Mouse (Mus musculus) embryonic facial prominence, embryonic 14.5 days (tissue): ENCODE results near the gene Tmem251. TPM values are rescaled to one million over a fixed set of nuclear protein-coding genes. Genes with fewer than 3 reads are reported as not detected.
A peak's percentile ranks its signal among the peaks of the same experiment; 100 is the strongest.

Experiments
- ATAC-seq: fragments of 200-750 bp; cut with Nextera tagmentation; 2 replicates; pipeline ENCODE4 v1.8.0; 2017; ENCODE audit warnings: low read depth, moderate number of reproducible peaks, moderate TSS enrichment
- DNase-seq: peaks from one replicate; pipeline ENCODE4 v3.0.0-alpha.2; 2015; ENCODE audit warnings: low spot score
- H3K27ac ChIP-seq: fragments of 300-500 bp; sonication (generic); replicated peaks from 2 replicates; pipeline ENCODE4 v1.5.1; 2014; ENCODE audit warnings: low read depth, mild to moderate bottlenecking, low read length, moderate library complexity
- H3K27me3 ChIP-seq: fragments of 300-500 bp; sonication (generic); replicated peaks from 2 replicates; pipeline ENCODE4 v1.6.1; 2014; ENCODE audit warnings: low read length; ENCODE audit not compliant: control insufficient read depth, insufficient read depth
- H3K36me3 ChIP-seq: fragments of 300-500 bp; sonication (generic); 2 replicates; pipeline ENCODE4 v1.6.1; 2014; ENCODE audit warnings: low read length, mixed read lengths; ENCODE audit not compliant: control insufficient read depth, insufficient read depth
- H3K4me1 ChIP-seq: fragments of 300-500 bp; sonication (generic); 2 replicates; pipeline ENCODE4 v1.6.1; 2014; ENCODE audit warnings: antibody characterized with exemption, low read length; ENCODE audit not compliant: control insufficient read depth, insufficient read depth
- H3K4me2 ChIP-seq: fragments of 300-500 bp; sonication (generic); 2 replicates; pipeline ENCODE4 v1.6.1; 2014; ENCODE audit warnings: low read depth, mild to moderate bottlenecking, low read length, moderate library complexity, mixed read lengths
- H3K4me3 ChIP-seq: fragments of 300-500 bp; sonication (generic); 2 replicates; pipeline ENCODE4 v1.5.1; 2014; ENCODE audit warnings: low read depth, mild to moderate bottlenecking, low read length
- H3K9ac ChIP-seq: fragments of 300-500 bp; sonication (generic); 2 replicates; pipeline ENCODE4 v1.6.1; 2014; ENCODE audit warnings: low read depth, mild to moderate bottlenecking, low read length, moderate library complexity, mixed read lengths
- H3K9me3 ChIP-seq: fragments of 300-500 bp; sonication (generic); 2 replicates; pipeline ENCODE4 v1.6.1; 2016; ENCODE audit warnings: low read length; ENCODE audit not compliant: control insufficient read depth
- WGBS: fragments of 180-500 bp; shearing (Covaris S2); extraction: QIAGEN DNeasy Blood & Tissue Kit; methylation state at CpG from one replicate; pipeline ENCODE4 v1.1.7; 2014; 5-methylcytosine and 5-hydroxymethylcytosine counted together
- polyA plus RNA-seq: library from polyadenylated mRNA; unstranded; fragments of >200 nt; fragmentation: Nextera tagmentation; extraction: Ambion mirVana; gene quantifications from 2 replicates; pipeline ENCODE4 v1.2.1, GENCODE M21; 2014

Gene Tmem251
- polyA plus RNA-seq, 1 experiment from 2014 or later, result 9.8 TPM

DNA sequence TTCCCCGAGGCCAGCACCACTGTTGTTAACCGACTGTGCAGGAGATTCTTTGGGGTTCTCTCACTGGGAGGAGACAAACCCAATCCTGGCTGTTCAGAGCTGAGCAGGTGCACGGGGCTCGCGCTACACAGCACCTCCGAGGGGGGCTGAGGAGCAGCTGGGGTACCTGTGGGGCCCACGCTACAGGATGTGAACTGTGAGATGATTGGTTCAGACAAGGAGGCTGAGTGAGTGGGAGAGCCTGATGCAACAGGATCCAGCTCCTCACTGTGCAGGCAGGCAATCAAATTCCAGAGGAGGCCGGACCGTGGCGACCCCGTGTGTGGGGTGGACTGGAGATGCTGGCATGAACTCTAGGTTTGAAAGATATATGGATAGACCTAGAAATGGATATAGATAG, 21.1 kb upstream of the Tmem251 start:
- ATAC-seq, result no peak; the same call in 1 of the 2 replicates
- WGBS, result 43% methylated on average over 11 of the region's 11 CpGs
- DNase-seq, result no peak
- Histone ChIP-seq H3K36me3 (no peaks in the 10 kb centered on the region), H3K9ac (no peak overlapping the region), H3K27ac (no peak overlapping the region), H3K4me3 (no peak overlapping the region), H3K4me1 (0 out of 2 replicates have a peak, but pooled peaks cover 4% of the 10 kb centered on the region), H3K27me3 (no peaks in the 10 kb centered on the region), H3K9me3 (no peaks in the 10 kb centered on the region), H3K4me2 (no peak overlapping the region)

DNA sequence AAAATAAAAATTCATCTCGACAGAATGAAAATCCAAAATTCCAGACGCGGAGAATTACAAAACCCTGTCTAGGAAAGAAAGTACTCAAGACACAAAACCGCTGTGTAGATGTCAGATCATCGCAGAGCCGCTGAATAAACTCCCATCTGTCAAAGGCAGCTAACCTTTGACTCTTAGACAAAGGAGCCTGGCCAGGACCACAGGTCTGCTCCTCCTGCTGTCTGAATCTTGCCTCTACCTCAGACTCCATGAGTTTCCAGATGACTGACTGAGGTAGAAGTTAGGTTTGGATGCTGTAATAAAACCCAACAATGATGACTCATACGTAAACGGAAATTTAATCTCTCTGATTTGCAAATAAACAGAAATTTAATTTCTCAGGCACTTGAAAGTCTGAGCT, 20.6 kb upstream of the Tmem251 start:
- H3K27me3 ChIP-seq, result no peaks in the 10 kb centered on the region
- no peak overlapping the region for H3K9ac ChIP-seq
- H3K27ac ChIP-seq, result no peak overlapping the region
- 68% methylated on average over 8 of the region's 8 CpGs for WGBS
- H3K4me3 ChIP-seq, result no peak overlapping the region
- H3K36me3 ChIP-seq, result no peaks in the 10 kb centered on the region
- DNase-seq, result no peak
- ATAC-seq, result no peak
- 0 out of 2 replicates have a peak, but pooled peaks cover 4% of the 10 kb centered on the region for H3K4me1 ChIP-seq
- no peak overlapping the region for H3K4me2 ChIP-seq
- H3K9me3 ChIP-seq, result no peaks in the 10 kb centered on the region

DNA sequence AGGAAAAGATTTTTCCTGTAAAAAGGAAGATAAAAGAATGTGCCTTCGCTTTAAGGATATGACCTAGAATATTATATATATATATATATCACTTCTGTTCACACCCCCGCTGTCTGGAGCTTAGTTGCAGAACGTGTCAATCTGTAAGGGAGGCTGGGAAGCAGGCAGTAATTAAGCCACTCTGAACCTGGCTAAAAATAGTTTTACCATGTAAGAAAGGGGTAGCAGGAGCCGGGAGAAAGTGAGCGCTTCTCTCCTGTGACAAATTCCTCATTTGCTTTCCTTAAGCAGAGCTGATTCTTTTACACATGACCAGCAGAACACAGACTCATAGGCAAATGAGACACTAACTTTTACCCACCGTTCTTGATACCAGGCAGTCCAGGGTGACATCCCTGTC, 19.7 kb upstream of the Tmem251 start:
- no peak overlapping the region for H3K9ac ChIP-seq
- H3K4me3 ChIP-seq, result no peak overlapping the region
- DNase-seq (no peak), ATAC-seq (no peak)
- no peaks in the 10 kb centered on the region for H3K36me3 ChIP-seq
- H3K4me1 ChIP-seq, result 0 out of 2 replicates have a peak, but pooled peaks cover 4% of the 10 kb centered on the region
- no peak overlapping the region for H3K27ac ChIP-seq
- no peak overlapping the region for H3K4me2 ChIP-seq
- WGBS, result 60% methylated on average over 6 of the region's 6 CpGs
- H3K9me3 ChIP-seq, result no peaks in the 10 kb centered on the region
- H3K27me3 ChIP-seq, result no peaks in the 10 kb centered on the region

DNA sequence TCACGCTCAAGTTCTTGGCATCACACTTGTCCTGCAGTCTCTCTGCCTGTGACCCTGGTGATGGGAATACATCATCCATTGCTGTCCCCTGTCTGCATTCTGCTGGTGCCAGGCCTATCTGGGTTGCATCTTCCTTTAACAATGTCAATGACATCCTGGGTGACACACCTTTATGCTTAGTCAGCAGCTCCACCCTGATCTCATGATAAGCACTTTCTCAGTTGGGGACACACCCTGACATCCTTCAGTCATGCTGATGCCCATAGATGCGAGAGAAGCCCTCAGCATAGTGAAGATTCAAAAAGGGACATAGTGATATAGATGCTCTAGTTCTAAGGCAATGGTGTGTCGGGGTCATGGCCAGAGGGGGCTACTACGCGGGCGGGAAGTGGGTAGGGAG, 18.4 kb upstream of the Tmem251 start:
- no peak overlapping the region for H3K27ac ChIP-seq
- H3K4me3 ChIP-seq, result no peak overlapping the region
- H3K4me2 ChIP-seq, result no peak overlapping the region
- H3K27me3 ChIP-seq, result no peaks in the 10 kb centered on the region
- H3K9ac ChIP-seq, result no peak overlapping the region
- no peak for DNase-seq
- WGBS, result 90% methylated on average over 6 of the region's 6 CpGs
- no peaks in the 10 kb centered on the region for H3K36me3 ChIP-seq
- H3K9me3 ChIP-seq, result no peaks in the 10 kb centered on the region
- H3K4me1 ChIP-seq, result peaks cover 6% of the 10 kb centered on the region; the same call in 1 of the 2 replicates
- no peak for ATAC-seq

DNA sequence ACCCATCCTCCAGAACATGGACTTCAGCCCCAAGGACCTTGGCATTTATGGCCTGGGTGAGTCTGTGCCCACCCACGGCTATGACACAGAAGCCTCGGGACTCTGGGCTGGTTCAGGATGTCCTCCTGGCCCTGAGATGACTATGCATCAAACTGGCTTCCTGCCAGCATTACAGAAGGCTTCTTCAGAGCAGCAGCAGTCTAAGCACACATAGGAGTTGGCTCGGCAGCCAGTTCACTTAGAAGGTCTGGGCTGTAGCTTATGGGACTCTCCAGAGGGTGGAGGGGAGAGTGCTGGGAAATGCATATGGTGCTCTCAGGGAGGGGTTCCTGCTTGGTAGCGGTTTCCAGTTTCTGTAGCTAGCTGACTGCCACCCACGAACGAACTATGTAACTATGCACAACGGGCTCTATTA, 17.8 kb upstream of the Tmem251 start:
- Histone ChIP-seq H3K27ac (no peak overlapping the region), H3K9me3 (no peaks in the 10 kb centered on the region), H3K9ac (no peak overlapping the region), H3K4me1 (peaks cover 13% of the 10 kb centered on the region), H3K4me3 (no peak overlapping the region), H3K27me3 (no peaks in the 10 kb centered on the region), H3K36me3 (no peaks in the 10 kb centered on the region), H3K4me2 (no peak overlapping the region)
- no peak for DNase-seq
- no peak for ATAC-seq
- 63% methylated on average over 7 of the region's 7 CpGs for WGBS

DNA sequence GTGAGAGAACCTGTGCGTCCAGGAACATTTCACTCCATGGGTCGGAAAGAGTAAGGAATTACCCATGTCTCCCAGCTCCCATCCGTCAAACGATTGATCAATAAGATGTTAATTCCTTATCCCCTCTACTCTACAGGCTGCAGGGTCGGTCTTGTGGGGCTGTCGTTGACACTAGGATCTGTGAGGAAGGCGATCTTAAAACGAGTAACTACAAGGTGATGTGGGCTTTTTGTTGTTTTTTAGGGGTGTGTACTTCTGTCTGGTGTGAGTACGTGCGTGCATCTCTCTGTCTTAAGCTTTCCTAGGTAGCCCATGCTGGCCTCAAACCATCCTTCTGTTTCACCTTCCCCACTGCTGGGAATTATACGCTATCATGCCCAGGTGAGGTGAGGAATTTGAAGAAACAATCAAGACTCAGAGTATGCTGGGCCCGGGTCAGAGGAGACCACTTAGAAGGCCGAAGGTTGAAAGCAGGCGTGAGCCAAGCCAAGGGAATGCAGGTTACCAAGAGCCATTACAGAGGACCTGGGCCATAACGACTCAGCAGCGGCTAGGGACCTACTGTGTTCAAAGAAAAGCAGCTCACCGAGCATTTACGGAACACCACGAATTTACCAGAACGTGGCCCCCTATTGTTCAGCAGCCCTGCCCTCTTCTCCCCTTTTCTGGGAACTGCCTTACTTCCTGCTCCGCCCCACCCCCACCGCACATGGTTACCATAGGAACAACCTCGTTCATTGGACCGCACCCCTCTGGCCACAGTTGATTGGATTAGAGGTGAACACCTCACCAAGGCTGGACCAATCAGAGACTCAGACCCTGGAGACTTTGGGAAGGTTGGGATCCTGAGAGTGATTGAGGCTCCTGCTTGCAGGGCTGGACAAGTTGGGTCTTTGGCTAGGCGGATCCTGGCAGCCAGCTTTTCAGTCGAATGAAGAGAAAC, 13.4 kb upstream of the Tmem251 start:
- Histone ChIP-seq H3K36me3 (no peaks in the 10 kb centered on the region), H3K9ac (peak overlapping the region; percentile 19; the same call in 1 of the 2 replicates), H3K9me3 (no peaks in the 10 kb centered on the region), H3K27ac (peak overlapping the region; percentile 77), H3K4me1 (peaks cover 16% of the 10 kb centered on the region), H3K27me3 (no peaks in the 10 kb centered on the region), H3K4me2 (peak overlapping the region; percentile 51), H3K4me3 (peak overlapping the region; percentile 26)
- DNase-seq (peak; percentile 96), ATAC-seq (peak; percentile 98)
- WGBS, result 33% methylated on average over 26 of the region's 26 CpGs

DNA sequence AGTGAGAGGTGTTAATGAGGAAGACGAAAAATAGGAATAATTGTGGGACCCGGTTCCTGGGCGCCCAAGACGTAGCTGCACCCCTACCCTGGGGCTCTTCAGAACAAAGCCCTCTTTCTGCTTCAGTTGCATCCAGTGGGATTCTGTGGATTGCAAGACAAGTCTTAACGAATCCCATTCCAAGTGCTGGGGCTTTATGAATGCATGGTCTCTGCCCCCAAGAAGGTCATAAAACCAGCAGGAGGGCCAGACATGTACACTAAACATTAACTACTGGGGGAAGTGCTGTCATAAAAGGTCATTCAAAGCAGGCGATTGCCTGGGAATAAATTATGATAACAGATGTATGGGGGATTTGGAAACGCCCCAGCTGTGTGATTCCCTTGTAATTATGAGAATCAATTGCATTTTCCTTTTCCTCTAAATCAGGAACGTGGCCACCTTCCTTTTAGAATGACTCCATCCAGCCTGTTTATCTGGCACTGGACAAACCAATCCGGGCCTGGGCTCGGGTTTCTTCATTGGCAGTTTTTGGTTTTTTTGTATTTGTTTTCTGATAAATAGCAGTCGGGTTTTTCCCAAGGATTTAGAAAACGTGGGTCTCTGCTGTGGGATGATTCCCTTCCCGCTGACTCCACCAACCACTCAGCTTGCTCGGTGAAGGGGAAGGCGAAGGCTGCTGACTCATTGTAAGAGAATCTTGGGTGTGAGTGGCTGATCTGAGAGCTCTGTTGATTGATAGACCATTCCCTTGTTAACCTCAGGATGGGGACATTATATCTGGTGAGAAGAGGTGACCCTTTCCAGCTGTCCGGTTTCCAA, 12.6 kb upstream of the Tmem251 start:
- H3K4me3 ChIP-seq, result peak overlapping the region; percentile 26
- H3K36me3 ChIP-seq, result no peaks in the 10 kb centered on the region
- peak overlapping the region; percentile 51 for H3K4me2 ChIP-seq
- no peaks in the 10 kb centered on the region for H3K27me3 ChIP-seq
- 36% methylated on average over 16 of the region's 16 CpGs for WGBS
- ATAC-seq, result peak; percentile 21; the same call in 1 of the 2 replicates
- no peaks in the 10 kb centered on the region for H3K9me3 ChIP-seq
- H3K4me1 ChIP-seq, result peaks cover 12% of the 10 kb centered on the region
- no peak for DNase-seq
- peak overlapping the region; percentile 77 for H3K27ac ChIP-seq
- peak overlapping the region; percentile 19; the same call in 1 of the 2 replicates for H3K9ac ChIP-seq

DNA sequence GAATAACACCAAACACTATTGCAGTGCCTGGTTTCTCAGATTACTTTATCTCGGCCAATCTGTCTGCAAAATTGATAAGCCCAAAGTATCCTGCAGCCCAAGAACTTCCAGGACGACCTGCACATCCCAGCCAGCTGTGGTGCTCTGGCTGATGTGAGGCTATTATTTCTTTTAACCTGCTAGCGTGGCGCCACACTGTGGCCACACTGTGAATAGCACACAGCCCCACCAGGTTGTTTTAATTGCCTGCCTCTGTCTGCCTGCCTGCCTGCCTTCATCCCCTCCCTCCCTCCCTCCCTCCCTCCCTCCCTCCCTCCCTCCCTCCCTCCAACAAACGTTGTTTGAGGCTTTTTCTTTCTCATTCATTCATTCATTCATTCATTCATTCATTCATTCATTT, 10.2 kb upstream of the Tmem251 start:
- Histone ChIP-seq H3K9ac (no peak overlapping the region), H3K4me1 (peaks cover 12% of the 10 kb centered on the region), H3K36me3 (no peaks in the 10 kb centered on the region), H3K27me3 (no peaks in the 10 kb centered on the region), H3K4me3 (no peak overlapping the region), H3K9me3 (no peaks in the 10 kb centered on the region), H3K27ac (no peak overlapping the region), H3K4me2 (no peak overlapping the region)
- ATAC-seq (no peak), DNase-seq (no peak)
- 13% methylated on average over 5 of the region's 5 CpGs for WGBS
